Mouse (Mus musculus): ENCODE measurements at regions not wholly inside any gene's neighbourhood (a gene's known extent, or its start where the extent isn't known, plus 50 kb on each side); places are given as distances from the start of the nearest gene placed in this dataset.

GRCm38 (mm10) chr13:45189389-45189788 lies 110.9 kb downstream of the Gm9817 start:
- Histone ChIP-seq H3K9me3 (no peaks in the 10 kb centered on the region), H3K4me2 (replicated peaks) (no peak overlapping the region), H3K4me3 (no peak overlapping the region), H3K36me3 (no peaks in the 10 kb centered on the region), H3K4me1 (peaks cover 6% of the 10 kb centered on the region; the same call in 1 of the 2 replicates), H3K27ac (replicated peaks) (0 out of 2 replicates have a peak overlapping the region, but pooled peaks have one; percentile 10), H3K27me3 (no peaks in the 10 kb centered on the region), H3K9ac (replicated peaks) (no peak overlapping the region)
- 37% methylated on average over 6 of the region's 6 CpGs for WGBS
- no peak for ATAC-seq (ENCODE audit: low FRiP score, low read depth)

GRCm38 (mm10) chr13:45190151-45190550 lies 111.7 kb downstream of the Gm9817 start:
- 60% methylated on average over 4 of the region's 4 CpGs for WGBS
- H3K36me3 ChIP-seq: no peaks in the 10 kb centered on the region
- no peak overlapping the region for H3K9ac ChIP-seq (replicated peaks)
- no peak overlapping the region for H3K4me2 ChIP-seq (replicated peaks)
- H3K4me1 ChIP-seq: peaks cover 6% of the 10 kb centered on the region; the same call in 1 of the 2 replicates
- no peaks in the 10 kb centered on the region for H3K27me3 ChIP-seq
- H3K4me3 ChIP-seq: no peak overlapping the region
- ATAC-seq (ENCODE audit: low FRiP score, low read depth): no peak
- no peak overlapping the region for H3K27ac ChIP-seq (replicated peaks)
- no peaks in the 10 kb centered on the region for H3K9me3 ChIP-seq

GRCm38 (mm10) chr13:45192079-45192478 lies 113.6 kb downstream of the Gm9817 start:
- Histone ChIP-seq H3K4me3 (no peak overlapping the region), H3K4me2 (replicated peaks) (no peak overlapping the region), H3K36me3 (no peaks in the 10 kb centered on the region)

GRCm38 (mm10) chr13:45195562-45195961 lies 117.1 kb downstream of the Gm9817 start:
- WGBS: 85% methylated on average over 2 of the region's 2 CpGs
- Histone ChIP-seq H3K36me3 (no peaks in the 10 kb centered on the region), H3K27ac (replicated peaks) (no peak overlapping the region), H3K4me2 (replicated peaks) (no peak overlapping the region), H3K27me3 (no peaks in the 10 kb centered on the region), H3K9ac (replicated peaks) (no peak overlapping the region), H3K9me3 (no peaks in the 10 kb centered on the region), H3K4me1 (no peaks in the 10 kb centered on the region), H3K4me3 (no peak overlapping the region)
- ATAC-seq (ENCODE audit: low FRiP score, low read depth): no peak

More at GRCm38 (mm10) chr13:45192079-45192478, 113.6 kb downstream of the Gm9817 start:
- Histone ChIP-seq H3K27ac (replicated peaks) (no peak overlapping the region), H3K9ac (replicated peaks) (no peak overlapping the region), H3K27me3 (no peaks in the 10 kb centered on the region), H3K4me1 (peaks cover 6% of the 10 kb centered on the region; the same call in 1 of the 2 replicates), H3K9me3 (no peaks in the 10 kb centered on the region)
- whole genome bisulfite sequencing: 74% methylated on average over 8 of the region's 8 CpGs
- ATAC-seq (ENCODE audit: low FRiP score, low read depth): no peak

- no peak overlapping the region for H3K9ac ChIP-seq (replicated peaks)
- no peak for ATAC-seq (ENCODE audit: low FRiP score, low read depth)
- no peak overlapping the region for H3K27ac ChIP-seq (replicated peaks)
- H3K4me1 ChIP-seq: no peaks in the 10 kb centered on the region
- H3K4me3 ChIP-seq: no peak overlapping the region
- no peaks in the 10 kb centered on the region for H3K36me3 ChIP-seq
- H3K4me2 ChIP-seq (replicated peaks): no peak overlapping the region
- no peaks in the 10 kb centered on the region for H3K9me3 ChIP-seq
- H3K27me3 ChIP-seq: no peaks in the 10 kb centered on the region
These were observed 117.9 kb downstream of the Gm9817 start for GRCm38 (mm10) chr13:45196363-45196762.

- whole genome bisulfite sequencing: 87% methylated on average over 9 of the region's 9 CpGs
- no peak overlapping the region for H3K27ac ChIP-seq (replicated peaks)
These were observed 122.1 kb downstream of the Gm9817 start for GRCm38 (mm10) chr13:45200511-45201120.

GRCm38 (mm10) chr13:45204856-45205255 lies 126.4 kb downstream of the Gm9817 start:
- no peaks in the 10 kb centered on the region for H3K4me1 ChIP-seq
- no peaks in the 10 kb centered on the region for H3K27me3 ChIP-seq
- no peaks in the 10 kb centered on the region for H3K36me3 ChIP-seq
- H3K9ac ChIP-seq (replicated peaks): no peak overlapping the region
- H3K4me3 ChIP-seq: no peak overlapping the region
- H3K27ac ChIP-seq (replicated peaks): no peak overlapping the region
- no peak for ATAC-seq (ENCODE audit: low FRiP score, low read depth)
- H3K4me2 ChIP-seq (replicated peaks): no peak overlapping the region
- WGBS: 82% methylated on average over 6 of the region's 6 CpGs
- H3K9me3 ChIP-seq: no peaks in the 10 kb centered on the region

More at GRCm38 (mm10) chr13:45200511-45201120, 122.1 kb downstream of the Gm9817 start:
- Histone ChIP-seq H3K4me1 (no peaks in the 10 kb centered on the region), H3K9ac (replicated peaks) (no peak overlapping the region), H3K27me3 (no peaks in the 10 kb centered on the region), H3K4me2 (replicated peaks) (no peak overlapping the region), H3K36me3 (no peaks in the 10 kb centered on the region), H3K9me3 (no peaks in the 10 kb centered on the region), H3K4me3 (no peak overlapping the region)
- no peak for ATAC-seq (ENCODE audit: low FRiP score, low read depth)

GRCm38 (mm10) chr13:45208540-45209197 lies 130.2 kb downstream of the Gm9817 start:
- 0 out of 2 replicates have a peak, but pooled peaks cover 2% of the 10 kb centered on the region for H3K4me1 ChIP-seq
- H3K27ac ChIP-seq (replicated peaks): no peak overlapping the region
- 91% methylated on average over 5 of the region's 5 CpGs for WGBS
- no peak overlapping the region for H3K4me3 ChIP-seq
- H3K9me3 ChIP-seq: no peaks in the 10 kb centered on the region
- H3K4me2 ChIP-seq (replicated peaks): no peak overlapping the region
- ATAC-seq (ENCODE audit: low FRiP score, low read depth): no peak
- no peak overlapping the region for H3K9ac ChIP-seq (replicated peaks)
- no peaks in the 10 kb centered on the region for H3K36me3 ChIP-seq
- H3K27me3 ChIP-seq: no peaks in the 10 kb centered on the region

GRCm38 (mm10) chr13:45211241-45211640 lies 132.7 kb downstream of the Gm9817 start:
- Histone ChIP-seq H3K9me3 (no peaks in the 10 kb centered on the region), H3K4me3 (no peak overlapping the region), H3K4me2 (replicated peaks) (no peak overlapping the region), H3K27ac (replicated peaks) (no peak overlapping the region), H3K4me1 (0 out of 2 replicates have a peak, but pooled peaks cover 5% of the 10 kb centered on the region), H3K36me3 (no peaks in the 10 kb centered on the region), H3K27me3 (no peaks in the 10 kb centered on the region), H3K9ac (replicated peaks) (no peak overlapping the region)
- 87% methylated on average over 9 of the region's 9 CpGs for WGBS
- no peak for ATAC-seq (ENCODE audit: low FRiP score, low read depth)

GRCm38 (mm10) chr13:45213116-45213834 lies 134.8 kb downstream of the Gm9817 start:
- Histone ChIP-seq H3K9me3 (no peaks in the 10 kb centered on the region), H3K36me3 (no peaks in the 10 kb centered on the region), H3K4me2 (replicated peaks) (no peak overlapping the region), H3K27ac (replicated peaks) (no peak overlapping the region), H3K9ac (replicated peaks) (no peak overlapping the region), H3K4me1 (0 out of 2 replicates have a peak, but pooled peaks cover 5% of the 10 kb centered on the region), H3K4me3 (no peak overlapping the region), H3K27me3 (no peaks in the 10 kb centered on the region)
- no peak for ATAC-seq (ENCODE audit: low FRiP score, low read depth)
- WGBS: 61% methylated on average over 5 of the region's 5 CpGs

- ATAC-seq (ENCODE audit: low FRiP score, low read depth): no peak
- 93% methylated on average over 4 of the region's 4 CpGs for WGBS
- H3K4me2 ChIP-seq (replicated peaks): no peak overlapping the region
- 0 out of 2 replicates have a peak, but pooled peaks cover 5% of the 10 kb centered on the region for H3K4me1 ChIP-seq
- H3K27ac ChIP-seq (replicated peaks): no peak overlapping the region
- no peaks in the 10 kb centered on the region for H3K27me3 ChIP-seq
- H3K4me3 ChIP-seq: no peak overlapping the region
- H3K9ac ChIP-seq (replicated peaks): no peak overlapping the region
- no peaks in the 10 kb centered on the region for H3K36me3 ChIP-seq
- H3K9me3 ChIP-seq: no peaks in the 10 kb centered on the region
These were observed 139.8 kb downstream of the Gm9817 start for GRCm38 (mm10) chr13:45218251-45218650.

- H3K9ac ChIP-seq (replicated peaks): no peak overlapping the region
- no peak overlapping the region for H3K4me2 ChIP-seq (replicated peaks)
- H3K36me3 ChIP-seq: no peaks in the 10 kb centered on the region
- H3K4me1 ChIP-seq: no peaks in the 10 kb centered on the region
- H3K9me3 ChIP-seq: no peaks in the 10 kb centered on the region
- H3K27me3 ChIP-seq: no peaks in the 10 kb centered on the region
- H3K27ac ChIP-seq (replicated peaks): no peak overlapping the region
- WGBS: 59% methylated on average over 3 of the region's 3 CpGs
- no peak overlapping the region for H3K4me3 ChIP-seq
- ATAC-seq (ENCODE audit: low FRiP score, low read depth): no peak
These were observed 141.2 kb downstream of the Gm9817 start for GRCm38 (mm10) chr13:45219671-45220070.

Data from midbrain, embryonic 12.5 days (tissue).